Mouse (Mus musculus): ENCODE results near the gene Meis1. TPM values are rescaled to one million over a fixed set of nuclear protein-coding genes. Genes with fewer than 3 reads are reported as not detected.

Meis1 gene
- polyA plus RNA-seq, 1 experiment = 31.3 TPM

DNA sequence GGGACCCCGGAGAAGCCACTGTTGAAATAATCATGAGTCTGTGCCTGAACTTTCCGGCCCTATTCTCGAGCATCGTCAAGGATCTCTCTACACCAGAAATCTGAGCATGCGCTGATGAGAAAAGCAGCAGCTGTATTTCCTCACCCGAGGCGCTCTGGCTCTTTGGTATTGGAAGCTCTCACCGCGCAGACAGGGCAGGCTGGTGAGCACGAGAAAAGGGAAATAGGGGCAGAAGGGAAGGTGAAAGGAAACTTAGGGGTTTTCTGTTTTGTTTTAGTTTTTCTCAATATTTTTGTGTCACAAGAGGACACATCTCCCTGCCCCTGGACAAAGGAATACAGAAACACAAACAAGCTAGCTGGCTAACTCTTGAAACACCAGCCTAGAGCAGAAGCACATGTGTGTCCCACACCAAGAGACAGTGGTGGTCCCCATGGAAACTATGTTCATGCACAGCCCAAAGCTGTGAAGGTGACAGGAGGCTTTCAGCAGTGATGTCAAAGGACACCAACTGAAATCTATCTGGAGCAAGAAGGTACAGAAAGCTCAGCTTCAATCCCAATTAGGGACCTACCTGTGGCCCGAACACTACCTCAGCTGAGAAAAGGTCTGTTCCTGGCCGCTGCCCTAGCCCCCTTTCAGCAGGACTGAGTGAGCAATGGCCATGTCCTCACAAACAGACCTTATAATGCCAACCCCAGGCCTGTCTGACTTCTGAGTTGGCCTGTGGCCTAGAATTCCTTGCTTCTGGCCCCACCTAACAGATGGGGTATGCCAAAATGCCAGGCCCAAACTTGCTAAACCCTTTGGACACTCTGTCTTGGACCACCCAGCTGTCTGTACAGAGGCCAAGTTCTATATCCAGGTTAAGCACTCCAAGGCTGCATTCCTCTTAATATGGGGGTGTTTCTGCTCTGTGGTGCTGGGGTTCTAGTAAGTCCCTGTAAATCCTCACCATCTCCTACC is 60.7 kb downstream of the Meis1 start:
- 16% methylated on average over 12 of the region's 12 CpGs for WGBS
- Histone ChIP-seq H3K4me1 (ENCODE audit: control insufficient read depth, insufficient read depth, low read length) (peaks cover 30% of the 10 kb centered on the region), H3K4me3 (replicated peaks; ENCODE audit: extremely low read depth, low read depth, low read length) (no peak overlapping the region)
- TF ChIP-seq CTCF (IDR thresholded peaks at IDR 0.05; ENCODE audit: insufficient read depth, low read length) (no peak), POLR2A (IDR thresholded peaks at IDR 0.05; ENCODE audit: borderline replicate concordance, extremely low read depth, low read depth, low read length) (no peak)
- DNase-seq = no peak

GRCm38 (mm10) chr11:18957097-18957804 is 61.5 kb downstream of the Meis1 start:
- Histone ChIP-seq H3K4me1 (ENCODE audit: control insufficient read depth, insufficient read depth, low read length) (peaks cover 28% of the 10 kb centered on the region), H3K4me3 (replicated peaks; ENCODE audit: extremely low read depth, low read depth, low read length) (no peak overlapping the region)
- no peak for DNase-seq
- no peak for TF ChIP-seq POLR2A (IDR thresholded peaks at IDR 0.05; ENCODE audit: borderline replicate concordance, extremely low read depth, low read depth, low read length)
- no peak for TF ChIP-seq CTCF (IDR thresholded peaks at IDR 0.05; ENCODE audit: insufficient read depth, low read length)
- 17% methylated on average over 12 of the region's 12 CpGs for WGBS

- TF ChIP-seq POLR2A (IDR thresholded peaks at IDR 0.05; ENCODE audit: borderline replicate concordance, extremely low read depth, low read depth, low read length) = no peak
- TF ChIP-seq CTCF (IDR thresholded peaks at IDR 0.05; ENCODE audit: insufficient read depth, low read length) = no peak
- H3K4me3 ChIP-seq (replicated peaks; ENCODE audit: extremely low read depth, low read depth, low read length) = no peak overlapping the region
- no peak for DNase-seq
Measured at GRCm38 (mm10) chr11:18955969-18956368, 62.8 kb downstream of the Meis1 start.

DNA sequence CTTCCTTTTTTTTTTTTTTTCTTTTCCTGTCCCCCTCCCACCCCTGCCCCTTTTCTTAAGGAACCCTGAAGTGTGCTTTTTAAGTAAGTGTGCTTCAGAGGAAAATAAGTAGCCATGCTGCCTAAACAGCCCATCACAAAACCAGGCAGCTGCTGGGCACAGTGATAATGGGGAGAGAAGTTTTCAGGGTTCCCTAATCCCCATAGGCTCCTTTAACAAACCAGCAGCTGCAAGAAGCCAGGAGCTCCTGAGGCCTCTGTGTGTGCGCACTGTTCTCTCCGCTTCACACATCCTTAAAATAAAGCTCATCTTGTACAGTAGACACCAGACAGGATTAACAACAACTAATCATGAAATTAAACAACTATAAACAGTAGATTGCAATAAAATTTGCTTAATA is 63.9 kb downstream of the Meis1 start:
- TF ChIP-seq POLR2A (IDR thresholded peaks at IDR 0.05; ENCODE audit: borderline replicate concordance, extremely low read depth, low read depth, low read length) = no peak
- TF ChIP-seq CTCF (IDR thresholded peaks at IDR 0.05; ENCODE audit: insufficient read depth, low read length) = no peak
- 79% methylated on average over 2 of the region's 2 CpGs for WGBS
- Histone ChIP-seq H3K4me3 (replicated peaks; ENCODE audit: extremely low read depth, low read depth, low read length) (no peak overlapping the region), H3K4me1 (ENCODE audit: control insufficient read depth, insufficient read depth, low read length) (peaks cover 27% of the 10 kb centered on the region)
- DNase-seq = no peak

More at GRCm38 (mm10) chr11:18955969-18956368, 62.8 kb downstream of the Meis1 start:
- peaks cover 25% of the 10 kb centered on the region for H3K4me1 ChIP-seq (ENCODE audit: control insufficient read depth, insufficient read depth, low read length)
- 68% methylated on average over 7 of the region's 7 CpGs for WGBS

DNA sequence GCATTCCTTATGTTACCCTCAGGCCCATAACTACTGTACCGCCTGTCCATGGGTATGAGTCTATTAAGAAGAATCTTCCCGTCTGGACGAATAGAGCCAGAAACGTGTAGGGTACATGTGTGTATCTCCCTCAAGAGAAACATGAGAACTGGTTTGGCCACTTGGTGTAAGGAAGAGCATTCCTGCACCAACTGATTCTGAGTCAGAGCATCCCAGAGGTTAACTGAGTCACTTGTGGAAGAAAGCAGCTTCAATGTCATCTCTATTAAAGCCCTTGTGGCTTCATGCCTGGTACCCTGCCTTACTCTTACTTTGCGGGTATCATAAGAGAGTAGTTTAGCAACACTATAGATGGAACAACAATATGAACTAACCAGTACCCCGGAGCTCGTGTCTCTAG is 64.9 kb downstream of the Meis1 start:
- 78% methylated on average over 7 of the region's 7 CpGs for WGBS
- TF ChIP-seq POLR2A (IDR thresholded peaks at IDR 0.05; ENCODE audit: borderline replicate concordance, extremely low read depth, low read depth, low read length) (no peak), CTCF (IDR thresholded peaks at IDR 0.05; ENCODE audit: insufficient read depth, low read length) (no peak)

GRCm38 (mm10) chr11:18948600-18949295 is 70.0 kb downstream of the Meis1 start:
- 67% methylated on average over 13 of the region's 13 CpGs for WGBS
- Histone ChIP-seq H3K4me3 (replicated peaks; ENCODE audit: extremely low read depth, low read depth, low read length) (no peak overlapping the region), H3K4me1 (ENCODE audit: control insufficient read depth, insufficient read depth, low read length) (peaks cover 9% of the 10 kb centered on the region; the same call in 1 of the 2 replicates)
- DNase-seq = no peak
- TF ChIP-seq CTCF (IDR thresholded peaks at IDR 0.05; ENCODE audit: insufficient read depth, low read length) (no peak), POLR2A (IDR thresholded peaks at IDR 0.05; ENCODE audit: borderline replicate concordance, extremely low read depth, low read depth, low read length) (no peak)

More for the DNA sequence above, 64.9 kb downstream of the Meis1 start:
- peaks cover 24% of the 10 kb centered on the region for H3K4me1 ChIP-seq (ENCODE audit: control insufficient read depth, insufficient read depth, low read length)
- no peak overlapping the region for H3K4me3 ChIP-seq (replicated peaks; ENCODE audit: extremely low read depth, low read depth, low read length)
- no peak for DNase-seq

- peaks cover 11% of the 10 kb centered on the region; the same call in 1 of the 2 replicates for H3K4me1 ChIP-seq (ENCODE audit: control insufficient read depth, insufficient read depth, low read length)
- no peak for TF ChIP-seq POLR2A (IDR thresholded peaks at IDR 0.05; ENCODE audit: borderline replicate concordance, extremely low read depth, low read depth, low read length)
- no peak for TF ChIP-seq CTCF (IDR thresholded peaks at IDR 0.05; ENCODE audit: insufficient read depth, low read length)
- WGBS = 42% methylated on average over 3 of the region's 3 CpGs
- H3K4me3 ChIP-seq (replicated peaks; ENCODE audit: extremely low read depth, low read depth, low read length) = no peak overlapping the region
- no peak for DNase-seq
Measured at GRCm38 (mm10) chr11:18947434-18947833, 71.4 kb downstream of the Meis1 start.

DNA sequence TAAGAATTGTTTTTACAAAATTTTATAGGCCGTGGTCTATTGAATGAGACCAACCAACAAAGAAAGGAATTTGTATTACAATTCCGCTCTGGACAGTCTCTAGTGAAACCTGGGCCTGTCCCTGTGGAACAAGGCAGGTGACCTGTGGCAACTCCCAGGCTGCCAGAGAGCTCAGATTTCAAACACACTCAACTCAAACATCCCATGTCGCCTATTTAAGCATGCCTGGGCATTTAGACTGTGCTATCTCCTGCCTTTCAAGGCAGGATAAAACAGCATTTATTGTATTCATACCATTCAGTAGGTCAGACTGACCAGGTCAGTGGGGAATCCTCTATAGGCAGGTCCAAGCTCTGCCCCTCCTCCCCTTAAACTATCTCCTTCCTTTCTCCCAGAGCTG is 73.0 kb downstream of the Meis1 start:
- DNase-seq = no peak
- peaks cover 10% of the 10 kb centered on the region; the same call in 1 of the 2 replicates for H3K4me1 ChIP-seq (ENCODE audit: control insufficient read depth, insufficient read depth, low read length)
- WGBS = 70% methylated on average over 3 of the region's 3 CpGs
- TF ChIP-seq POLR2A (IDR thresholded peaks at IDR 0.05; ENCODE audit: borderline replicate concordance, extremely low read depth, low read depth, low read length) (no peak), CTCF (IDR thresholded peaks at IDR 0.05; ENCODE audit: insufficient read depth, low read length) (no peak)
- no peak overlapping the region for H3K4me3 ChIP-seq (replicated peaks; ENCODE audit: extremely low read depth, low read depth, low read length)

Data from lung, adult 2 months (tissue).